Mouse (Mus musculus): ENCODE measurements around the gene Wdr19. TPM values are rescaled to one million over a fixed set of nuclear protein-coding genes. Genes with fewer than 3 reads are reported as not detected.
A peak's percentile ranks its signal among the peaks of the same experiment; 100 is the strongest.
"Not testable (repeated sequence)": the region's sequence is repeated elsewhere in the genome, so short reads cannot be mapped to it uniquely, and the experiment has no call there.

Wdr19 gene
- polyA plus RNA-seq, 1 experiment: 13.8 TPM

GRCm38 (mm10) chr5:65298167-65298950 lies 98.9 kb downstream of the Wdr19 start:
- Histone ChIP-seq H3K4me1 (ENCODE audit: control insufficient read depth, insufficient read depth, low read length) (no peaks in the 10 kb centered on the region), H3K36me3 (ENCODE audit: control insufficient read depth, insufficient read depth, low read length, poor library complexity, severe bottlenecking) (peaks cover 27% of the 10 kb centered on the region), H3K27ac (ENCODE audit: insufficient read depth, low read length) (no peak overlapping the region), H3K9me3 (replicated peaks; ENCODE audit: control insufficient read depth, insufficient read depth, low read length, poor library complexity, severe bottlenecking) (no peaks in the 10 kb centered on the region), H3K27me3 (ENCODE audit: control insufficient read depth, insufficient read depth, low read length, poor library complexity, severe bottlenecking) (no peaks in the 10 kb centered on the region), H3K4me3 (ENCODE audit: low read depth, low read length) (no peak overlapping the region), H3K9ac (ENCODE audit: low read depth, poor library complexity, severe bottlenecking) (no peak overlapping the region)
- no peak for TF ChIP-seq POLR2A (IDR thresholded peaks at IDR 0.05; ENCODE audit: insufficient read depth, low read length)
- no peak for TF ChIP-seq CTCF (IDR thresholded peaks at IDR 0.05; ENCODE audit: low read depth, low read length)
- no peak for TF ChIP-seq EP300 (IDR thresholded peaks at IDR 0.05; ENCODE audit: insufficient read depth, low read depth, low read length)

- H3K27me3 ChIP-seq (ENCODE audit: control insufficient read depth, insufficient read depth, low read length, poor library complexity, severe bottlenecking); H3K9me3 ChIP-seq (replicated peaks; ENCODE audit: control insufficient read depth, insufficient read depth, low read length, poor library complexity, severe bottlenecking); H3K4me1 ChIP-seq (ENCODE audit: control insufficient read depth, insufficient read depth, low read length); H3K4me3 ChIP-seq (ENCODE audit: low read depth, low read length): not testable (repeated sequence)
- Histone ChIP-seq H3K9ac (ENCODE audit: low read depth, poor library complexity, severe bottlenecking) (peak overlapping the region; percentile 42; the same call in 1 of the 2 replicates), H3K36me3 (ENCODE audit: control insufficient read depth, insufficient read depth, low read length, poor library complexity, severe bottlenecking) (peaks cover 17% of the 10 kb centered on the region), H3K27ac (ENCODE audit: insufficient read depth, low read length) (peak overlapping the region; percentile 90)
Measured at GRCm38 (mm10) chr5:65299623-65300022, 100.1 kb downstream of the Wdr19 start.

- H3K9me3 ChIP-seq (replicated peaks; ENCODE audit: control insufficient read depth, insufficient read depth, low read length, poor library complexity, severe bottlenecking): no peaks in the 10 kb centered on the region
- H3K27me3 ChIP-seq (ENCODE audit: control insufficient read depth, insufficient read depth, low read length, poor library complexity, severe bottlenecking): no peaks in the 10 kb centered on the region
- H3K27ac ChIP-seq (ENCODE audit: insufficient read depth, low read length): peak overlapping the region; percentile 90
- TF ChIP-seq EP300 (IDR thresholded peaks at IDR 0.05; ENCODE audit: insufficient read depth, low read depth, low read length) (peak; percentile 80), CTCF (IDR thresholded peaks at IDR 0.05; ENCODE audit: low read depth, low read length) (no peak)
- no peaks in the 10 kb centered on the region for H3K4me1 ChIP-seq (ENCODE audit: control insufficient read depth, insufficient read depth, low read length)
- no peak overlapping the region for H3K4me3 ChIP-seq (ENCODE audit: low read depth, low read length)
- H3K36me3 ChIP-seq (ENCODE audit: control insufficient read depth, insufficient read depth, low read length, poor library complexity, severe bottlenecking): peaks cover 17% of the 10 kb centered on the region
- H3K9ac ChIP-seq (ENCODE audit: low read depth, poor library complexity, severe bottlenecking): peak overlapping the region; percentile 42; the same call in 1 of the 2 replicates
Measured at GRCm38 (mm10) chr5:65300121-65300520, 100.6 kb downstream of the Wdr19 start.

GRCm38 (mm10) chr5:65305516-65305915 lies 106.0 kb downstream of the Wdr19 start:
- Histone ChIP-seq H3K9me3 (replicated peaks; ENCODE audit: control insufficient read depth, insufficient read depth, low read length, poor library complexity, severe bottlenecking) (no peaks in the 10 kb centered on the region), H3K27ac (ENCODE audit: insufficient read depth, low read length) (no peak overlapping the region), H3K9ac (ENCODE audit: low read depth, poor library complexity, severe bottlenecking) (no peak overlapping the region), H3K36me3 (ENCODE audit: control insufficient read depth, insufficient read depth, low read length, poor library complexity, severe bottlenecking) (peaks cover 17% of the 10 kb centered on the region), H3K27me3 (ENCODE audit: control insufficient read depth, insufficient read depth, low read length, poor library complexity, severe bottlenecking) (no peaks in the 10 kb centered on the region), H3K4me1 (ENCODE audit: control insufficient read depth, insufficient read depth, low read length) (no peaks in the 10 kb centered on the region), H3K4me3 (ENCODE audit: low read depth, low read length) (no peak overlapping the region)
- TF ChIP-seq EP300 (IDR thresholded peaks at IDR 0.05; ENCODE audit: insufficient read depth, low read depth, low read length) (no peak), POLR2A (IDR thresholded peaks at IDR 0.05; ENCODE audit: insufficient read depth, low read length) (no peak), CTCF (IDR thresholded peaks at IDR 0.05; ENCODE audit: low read depth, low read length) (no peak)

- H3K4me3 ChIP-seq (ENCODE audit: low read depth, low read length): no peak overlapping the region
- no peaks in the 10 kb centered on the region for H3K4me1 ChIP-seq (ENCODE audit: control insufficient read depth, insufficient read depth, low read length)
- H3K27me3 ChIP-seq (ENCODE audit: control insufficient read depth, insufficient read depth, low read length, poor library complexity, severe bottlenecking): no peaks in the 10 kb centered on the region
- TF ChIP-seq CTCF (IDR thresholded peaks at IDR 0.05; ENCODE audit: low read depth, low read length) (no peak), POLR2A (IDR thresholded peaks at IDR 0.05; ENCODE audit: insufficient read depth, low read length) (no peak), EP300 (IDR thresholded peaks at IDR 0.05; ENCODE audit: insufficient read depth, low read depth, low read length) (no peak)
- H3K9me3 ChIP-seq (replicated peaks; ENCODE audit: control insufficient read depth, insufficient read depth, low read length, poor library complexity, severe bottlenecking): no peaks in the 10 kb centered on the region
- H3K27ac ChIP-seq (ENCODE audit: insufficient read depth, low read length): no peak overlapping the region
- H3K36me3 ChIP-seq (ENCODE audit: control insufficient read depth, insufficient read depth, low read length, poor library complexity, severe bottlenecking): peaks cover 34% of the 10 kb centered on the region
- no peak overlapping the region for H3K9ac ChIP-seq (ENCODE audit: low read depth, poor library complexity, severe bottlenecking)
Measured at GRCm38 (mm10) chr5:65308208-65308607, 108.7 kb downstream of the Wdr19 start.

- H3K36me3 ChIP-seq (ENCODE audit: control insufficient read depth, insufficient read depth, low read length, poor library complexity, severe bottlenecking): peaks cover 34% of the 10 kb centered on the region
- H3K4me3 ChIP-seq (ENCODE audit: low read depth, low read length): no peak overlapping the region
- H3K27ac ChIP-seq (ENCODE audit: insufficient read depth, low read length): no peak overlapping the region
- H3K4me1 ChIP-seq (ENCODE audit: control insufficient read depth, insufficient read depth, low read length): no peaks in the 10 kb centered on the region
- no peaks in the 10 kb centered on the region for H3K27me3 ChIP-seq (ENCODE audit: control insufficient read depth, insufficient read depth, low read length, poor library complexity, severe bottlenecking)
- no peak for TF ChIP-seq EP300 (IDR thresholded peaks at IDR 0.05; ENCODE audit: insufficient read depth, low read depth, low read length)
- no peak for TF ChIP-seq CTCF (IDR thresholded peaks at IDR 0.05; ENCODE audit: low read depth, low read length)
- TF ChIP-seq POLR2A (IDR thresholded peaks at IDR 0.05; ENCODE audit: insufficient read depth, low read length): no peak
- no peak overlapping the region for H3K9ac ChIP-seq (ENCODE audit: low read depth, poor library complexity, severe bottlenecking)
- H3K9me3 ChIP-seq (replicated peaks; ENCODE audit: control insufficient read depth, insufficient read depth, low read length, poor library complexity, severe bottlenecking): no peaks in the 10 kb centered on the region
Measured at GRCm38 (mm10) chr5:65308866-65309265, 109.4 kb downstream of the Wdr19 start.

Other genes with a start within 250 kb of the Wdr19 start
- 1.0 TPM in 1 of 2 replicates, not detected in the other for gene Tlr6, start 239.6 kb upstream of the Wdr19 start, polyA plus RNA-seq (2011; ENCODE audit: insufficient read depth, insufficient read length, low read depth, missing spikeins)
- 16.5 and 19.8 TPM in 2 replicates for gene Fam114a1, start 229.6 kb upstream of the Wdr19 start, polyA plus RNA-seq (2011; ENCODE audit: insufficient read depth, insufficient read length, low read depth, missing spikeins)
- not detected in 2 replicates for gene Tmem156, start 107.6 kb upstream of the Wdr19 start, polyA plus RNA-seq (2011; ENCODE audit: insufficient read depth, insufficient read length, low read depth, missing spikeins)
- gene Klhl5, start 92.2 kb upstream of the Wdr19 start, polyA plus RNA-seq (2011; ENCODE audit: insufficient read depth, insufficient read length, low read depth, missing spikeins): 11.7 and 12.0 TPM in 2 replicates
- gene Rfc1, start 136.0 kb downstream of the Wdr19 start, polyA plus RNA-seq (2011; ENCODE audit: insufficient read depth, insufficient read length, low read depth, missing spikeins): 146 and 160 TPM in 2 replicates
- gene Klb, start 148.6 kb downstream of the Wdr19 start, polyA plus RNA-seq (2011; ENCODE audit: insufficient read depth, insufficient read length, low read depth, missing spikeins): not detected in 2 replicates
- 573 and 625 TPM in 2 replicates for gene Rpl9, start 191.7 kb downstream of the Wdr19 start, polyA plus RNA-seq (2011; ENCODE audit: insufficient read depth, insufficient read length, low read depth, missing spikeins)
- 45.7 and 53.5 TPM in 2 replicates for gene Lias, start 191.8 kb downstream of the Wdr19 start, polyA plus RNA-seq (2011; ENCODE audit: insufficient read depth, insufficient read length, low read depth, missing spikeins)
- 31.4 and 33.7 TPM in 2 replicates for gene Ugdh, start 236.3 kb downstream of the Wdr19 start, polyA plus RNA-seq (2011; ENCODE audit: insufficient read depth, insufficient read length, low read depth, missing spikeins)

All from ES-Bruce4 (cell line).